Mouse (Mus musculus) brown adipose tissue, adult 24 weeks (tissue): Measurements from ENCODE around the gene Pbx1. TPM values are rescaled to one million over a fixed set of nuclear protein-coding genes. Genes with fewer than 3 reads are reported as not detected.
A peak's percentile ranks its signal among the peaks of the same experiment; 100 is the strongest.

ENCODE experiments used
- H3K27ac ChIP-seq: fragments of 200-500 bp; replicated peaks from 2 replicates; pipeline ENCODE4 v1.5.1; 2012; ENCODE audit warnings: low read depth, mild to moderate bottlenecking, low read length
- H3K4me1 ChIP-seq: fragments of 200-500 bp; 2 replicates; pipeline ENCODE4 v1.6.1; 2012; ENCODE audit warnings: low read length, mixed read lengths; ENCODE audit not compliant: control insufficient read depth, insufficient read depth, insufficient read length
- H3K4me3 ChIP-seq: fragments of 200-500 bp; 2 replicates; pipeline ENCODE4 v1.5.1; 2012; ENCODE audit warnings: low read depth, mild to moderate bottlenecking, low read length, moderate library complexity; ENCODE audit not compliant: insufficient read depth
- polyA plus RNA-seq: library from polyadenylated mRNA; stranded (reverse); fragments of >200 nt; gene quantifications from 2 replicates; pipeline ENCODE4 v1.2.4, GENCODE M21; 2012; ENCODE audit not compliant: missing spikeins, insufficient read depth, insufficient read length

Gene Pbx1
- polyA plus RNA-seq, 1 experiment = 15.1 TPM

DNA sequence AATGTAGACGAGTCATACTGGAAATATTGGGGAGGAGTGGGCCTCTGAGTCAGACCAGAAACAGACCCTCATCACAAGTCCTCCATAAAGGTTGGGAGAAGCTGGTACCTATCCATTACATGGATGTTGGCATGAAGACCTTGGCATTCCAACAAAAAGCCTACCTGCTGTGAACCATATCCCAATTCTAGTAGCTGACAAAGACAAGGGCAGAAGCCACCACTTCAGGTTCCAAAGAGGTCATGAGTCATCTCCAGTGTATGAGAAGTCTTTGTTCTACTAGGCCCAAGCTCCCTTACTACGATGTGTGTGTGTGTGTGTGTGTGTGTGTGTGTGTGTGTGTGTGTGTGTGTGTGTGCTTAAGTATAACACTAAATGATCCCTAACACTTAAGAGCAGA, 160.0 kb downstream of the Pbx1 start:
- Histone ChIP-seq H3K4me3 (no peak overlapping the region), H3K4me1 (no peaks in the 10 kb centered on the region), H3K27ac (no peak overlapping the region)

GRCm38 (mm10) chr1:168271207-168271606, 160.9 kb downstream of the Pbx1 start:
- no peaks in the 10 kb centered on the region for H3K4me1 ChIP-seq
- no peak overlapping the region for H3K4me3 ChIP-seq

DNA sequence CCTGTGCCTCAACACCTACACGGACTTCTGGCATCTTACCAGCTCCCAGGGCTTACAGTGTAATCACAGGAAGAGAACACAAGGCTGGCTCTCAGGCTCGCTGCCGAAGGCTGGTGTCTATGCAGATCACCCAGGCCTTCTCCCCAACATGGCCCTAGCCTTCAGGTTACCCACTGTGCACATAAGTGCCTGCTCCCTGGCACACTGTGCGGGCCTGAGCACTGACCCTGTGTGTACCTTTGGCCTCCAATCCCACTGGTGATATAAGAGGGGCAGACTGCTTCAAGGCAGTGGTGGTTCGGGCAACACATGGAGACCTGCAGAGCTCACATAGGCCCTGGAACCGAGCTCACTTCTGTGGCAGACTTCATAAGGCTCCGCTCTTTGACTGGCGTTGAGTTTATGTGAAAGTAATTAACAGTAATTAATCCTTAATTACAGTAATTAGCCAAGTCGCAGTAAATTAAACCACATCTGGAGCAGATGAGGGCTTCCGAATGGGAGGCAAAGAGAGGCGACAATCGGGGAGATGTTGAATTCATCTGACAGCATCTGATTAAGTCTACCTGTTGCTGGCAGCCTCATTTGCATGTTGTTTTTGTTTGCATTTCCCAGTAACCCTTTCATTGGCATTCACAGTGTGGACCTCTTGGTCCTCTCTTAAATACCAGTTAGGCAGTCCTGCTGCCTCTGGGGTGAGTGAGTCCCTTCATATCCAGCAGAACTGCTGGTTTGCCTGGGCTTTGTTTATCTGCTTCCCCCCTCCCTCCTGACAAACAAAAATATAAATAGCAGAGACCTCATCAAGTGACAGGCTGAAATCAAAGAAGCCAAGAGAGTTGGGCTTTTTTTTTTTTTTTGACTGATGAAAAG, 163.1 kb downstream of the Pbx1 start:
- no peak overlapping the region for H3K27ac ChIP-seq
- peaks cover 5% of the 10 kb centered on the region for H3K4me1 ChIP-seq

More at GRCm38 (mm10) chr1:168271207-168271606, 160.9 kb downstream of the Pbx1 start:
- H3K27ac ChIP-seq = no peak overlapping the region

GRCm38 (mm10) chr1:168268224-168268623, 163.8 kb downstream of the Pbx1 start:
- Histone ChIP-seq H3K27ac (no peak overlapping the region), H3K4me1 (peaks cover 5% of the 10 kb centered on the region), H3K4me3 (no peak overlapping the region)

More for the DNA sequence above, 163.1 kb downstream of the Pbx1 start:
- no peak overlapping the region for H3K4me3 ChIP-seq

DNA sequence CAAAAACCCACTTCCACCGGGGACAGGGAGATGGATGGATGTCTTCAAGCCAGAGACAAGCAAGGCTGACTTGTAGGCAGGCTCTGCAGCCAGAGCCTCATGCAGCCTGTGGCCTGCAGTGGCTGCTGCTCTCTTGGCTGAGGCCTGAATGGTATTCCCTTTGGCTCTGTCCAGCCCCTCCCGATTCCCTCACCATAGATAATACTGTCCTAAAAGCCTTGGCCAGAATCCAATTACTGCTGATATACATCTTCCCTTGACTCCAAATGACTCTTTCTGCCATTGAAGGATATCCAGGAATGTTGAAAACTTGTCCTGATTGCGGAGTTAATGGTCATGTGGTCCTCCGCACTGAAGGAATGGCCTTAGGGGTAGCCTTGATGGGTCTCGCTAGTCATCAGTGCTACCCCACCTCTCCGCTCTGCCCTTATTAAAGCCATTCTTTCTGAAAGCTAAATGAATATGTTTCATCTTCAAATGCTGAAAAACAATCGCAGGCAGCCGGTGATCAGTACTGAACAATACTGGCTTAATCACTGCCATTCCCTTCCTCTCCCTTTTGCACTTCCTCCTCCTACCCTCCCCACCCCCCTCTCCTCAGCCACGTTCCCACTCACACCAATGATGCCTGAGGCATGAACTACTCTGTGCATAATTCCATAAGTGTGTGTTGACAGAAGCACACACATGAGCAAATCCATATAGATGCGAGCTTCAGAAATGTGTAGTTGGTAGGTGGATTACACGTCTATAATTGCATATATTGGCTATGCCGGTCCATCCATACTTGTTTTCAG, 166.3 kb downstream of the Pbx1 start:
- H3K4me1 ChIP-seq = peaks cover 5% of the 10 kb centered on the region
- H3K4me3 ChIP-seq = no peak overlapping the region
- no peak overlapping the region for H3K27ac ChIP-seq

DNA sequence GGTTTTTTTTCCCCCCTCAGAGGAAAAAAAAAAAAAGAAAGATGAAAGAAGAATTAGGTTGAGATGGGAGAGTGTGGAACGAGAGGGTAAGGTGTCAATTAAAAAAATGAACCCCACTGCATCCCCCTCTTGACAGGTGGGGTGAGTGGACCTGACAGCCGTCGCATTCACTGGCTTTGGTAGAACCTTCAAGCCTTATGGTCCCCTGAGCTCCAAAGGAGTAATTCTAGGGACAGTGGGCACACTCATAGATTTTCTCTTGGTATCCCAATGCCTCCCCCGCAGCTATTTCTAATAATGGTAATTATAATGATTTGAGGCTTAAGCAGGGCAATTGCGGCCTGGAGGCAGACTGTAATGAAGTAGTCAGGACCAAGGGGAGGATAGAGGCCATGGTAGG, 167.0 kb downstream of the Pbx1 start:
- Histone ChIP-seq H3K4me1 (peaks cover 5% of the 10 kb centered on the region), H3K27ac (no peak overlapping the region), H3K4me3 (no peak overlapping the region)

GRCm38 (mm10) chr1:168260391-168260790, 171.7 kb downstream of the Pbx1 start:
- Histone ChIP-seq H3K27ac (no peak overlapping the region), H3K4me3 (no peak overlapping the region), H3K4me1 (peaks cover under 1% of the 10 kb centered on the region)

DNA sequence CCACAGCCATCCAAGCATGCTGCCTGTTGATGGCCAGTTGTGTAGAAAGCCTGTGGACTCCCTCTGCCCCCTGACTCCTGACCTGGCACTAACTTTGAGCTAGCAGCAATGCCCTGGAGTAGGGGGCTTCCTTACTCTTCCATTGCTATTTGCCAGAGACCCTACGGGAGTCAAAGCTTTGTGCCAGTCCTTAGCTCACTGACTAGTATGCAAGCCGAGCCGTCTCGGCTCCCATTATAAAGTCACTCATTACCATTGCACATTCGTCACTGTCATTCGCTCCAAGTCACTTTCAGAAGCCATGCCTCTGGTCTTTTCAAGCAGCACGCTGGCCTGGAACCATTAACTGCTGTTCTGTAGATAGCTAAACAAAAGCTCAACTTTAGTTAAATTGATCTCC, 173.2 kb downstream of the Pbx1 start:
- Histone ChIP-seq H3K4me1 (no peaks in the 10 kb centered on the region), H3K27ac (no peak overlapping the region), H3K4me3 (no peak overlapping the region)

DNA sequence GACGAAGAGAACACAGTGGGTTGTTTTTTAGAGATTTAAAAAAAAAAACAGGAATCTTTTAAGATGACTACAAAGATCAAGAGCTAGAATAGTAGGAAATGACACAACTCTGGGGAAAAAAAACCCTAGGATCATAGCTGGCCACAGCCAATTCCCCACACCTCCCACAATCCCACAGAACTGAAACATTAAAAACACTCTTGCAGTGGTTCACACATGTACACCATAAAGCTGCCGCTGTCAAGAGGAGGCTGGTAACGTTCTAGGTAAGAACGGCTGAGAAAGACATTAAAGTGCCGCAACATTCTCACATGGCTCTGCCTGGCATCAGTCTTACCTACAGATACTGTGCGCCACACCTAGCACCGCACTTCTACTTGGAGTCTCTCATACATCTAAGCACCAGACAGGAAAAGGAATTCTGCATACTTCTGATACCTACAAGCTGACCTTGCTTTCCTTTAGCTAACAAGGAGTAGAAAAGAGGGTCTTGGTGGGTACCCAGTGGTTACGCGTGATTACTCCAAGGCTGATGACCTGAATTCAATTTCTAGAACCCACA, 176.6 kb downstream of the Pbx1 start:
- no peak overlapping the region for H3K27ac ChIP-seq
- H3K4me3 ChIP-seq = no peak overlapping the region
- H3K4me1 ChIP-seq = no peaks in the 10 kb centered on the region

- H3K27ac ChIP-seq = peak overlapping the region; percentile 4; the same call in 1 of the 2 replicates
Measured at GRCm38 (mm10) chr1:168246968-168247724, 184.9 kb downstream of the Pbx1 start.

DNA sequence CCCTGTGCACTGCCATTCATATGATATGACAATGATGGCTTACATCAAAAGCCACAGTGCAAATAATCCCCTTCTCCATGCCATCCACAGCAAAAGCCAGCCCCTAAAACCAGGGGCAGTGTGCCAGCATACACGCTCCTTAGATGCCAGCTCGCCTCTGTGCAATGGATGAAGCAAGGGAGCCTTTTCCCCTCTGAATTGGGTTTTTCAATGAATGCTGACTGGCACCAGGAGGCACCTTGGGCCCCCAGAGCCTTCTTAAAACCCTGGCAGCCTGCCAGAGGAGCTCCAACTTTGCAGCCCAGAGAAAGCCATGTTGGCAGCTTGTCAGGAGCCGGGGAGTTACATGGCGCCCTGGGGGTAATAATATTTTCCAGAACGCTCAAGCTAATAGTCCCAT, 186.5 kb downstream of the Pbx1 start:
- Histone ChIP-seq H3K4me1 (0 out of 2 replicates have a peak, but pooled peaks cover 3% of the 10 kb centered on the region), H3K27ac (no peak overlapping the region), H3K4me3 (no peak overlapping the region)

More at GRCm38 (mm10) chr1:168246968-168247724, 184.9 kb downstream of the Pbx1 start:
- Histone ChIP-seq H3K4me3 (no peak overlapping the region), H3K4me1 (0 out of 2 replicates have a peak, but pooled peaks cover 3% of the 10 kb centered on the region)

DNA sequence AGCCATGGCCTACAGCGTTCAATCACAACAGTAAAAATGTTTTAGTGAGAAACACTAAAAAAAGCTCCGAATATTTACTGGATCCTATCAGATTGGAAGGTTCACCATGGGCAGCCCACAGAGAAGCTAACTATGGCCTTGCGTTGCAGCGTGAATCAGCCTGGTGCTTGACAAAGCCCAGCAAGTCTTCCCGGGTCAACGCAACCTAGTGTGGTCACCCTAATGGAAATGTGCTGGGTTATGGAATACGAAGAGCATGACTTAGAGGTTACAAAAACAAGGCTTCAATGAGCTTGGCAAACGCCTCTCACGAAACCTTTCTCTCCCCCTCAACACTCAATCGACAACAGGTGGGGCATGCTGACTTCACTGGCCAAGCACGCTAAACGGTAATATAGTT, 188.3 kb downstream of the Pbx1 start:
- Histone ChIP-seq H3K27ac (no peak overlapping the region), H3K4me3 (no peak overlapping the region), H3K4me1 (0 out of 2 replicates have a peak, but pooled peaks cover 3% of the 10 kb centered on the region)

DNA sequence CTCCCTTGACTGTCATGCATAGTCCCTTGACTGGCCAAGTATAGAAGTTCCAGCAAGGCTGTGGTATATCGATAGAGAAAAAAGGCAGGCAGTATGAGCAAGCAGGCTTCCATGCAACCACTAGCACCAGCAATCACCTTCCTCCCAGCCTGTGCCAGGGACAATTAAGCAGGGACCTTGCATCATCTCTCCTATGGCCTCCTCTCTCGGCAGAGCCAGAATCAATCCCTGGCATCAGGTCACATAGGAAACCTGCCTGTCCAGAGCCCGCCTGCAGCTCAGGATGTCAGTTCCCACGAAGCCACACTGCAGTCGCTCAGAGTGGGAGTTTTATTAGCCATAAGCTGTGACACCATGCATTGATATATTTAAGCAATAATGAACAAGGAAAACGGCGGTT, 189.0 kb downstream of the Pbx1 start:
- Histone ChIP-seq H3K4me3 (no peak overlapping the region), H3K4me1 (0 out of 2 replicates have a peak, but pooled peaks cover 3% of the 10 kb centered on the region), H3K27ac (no peak overlapping the region)

- Histone ChIP-seq H3K27ac (no peak overlapping the region), H3K4me1 (no peaks in the 10 kb centered on the region), H3K4me3 (no peak overlapping the region)
Measured at GRCm38 (mm10) chr1:168241316-168241715, 190.8 kb downstream of the Pbx1 start.
